Mouse (Mus musculus): ENCODE data around the gene Nudt21.

Nudt21 gene

DNA sequence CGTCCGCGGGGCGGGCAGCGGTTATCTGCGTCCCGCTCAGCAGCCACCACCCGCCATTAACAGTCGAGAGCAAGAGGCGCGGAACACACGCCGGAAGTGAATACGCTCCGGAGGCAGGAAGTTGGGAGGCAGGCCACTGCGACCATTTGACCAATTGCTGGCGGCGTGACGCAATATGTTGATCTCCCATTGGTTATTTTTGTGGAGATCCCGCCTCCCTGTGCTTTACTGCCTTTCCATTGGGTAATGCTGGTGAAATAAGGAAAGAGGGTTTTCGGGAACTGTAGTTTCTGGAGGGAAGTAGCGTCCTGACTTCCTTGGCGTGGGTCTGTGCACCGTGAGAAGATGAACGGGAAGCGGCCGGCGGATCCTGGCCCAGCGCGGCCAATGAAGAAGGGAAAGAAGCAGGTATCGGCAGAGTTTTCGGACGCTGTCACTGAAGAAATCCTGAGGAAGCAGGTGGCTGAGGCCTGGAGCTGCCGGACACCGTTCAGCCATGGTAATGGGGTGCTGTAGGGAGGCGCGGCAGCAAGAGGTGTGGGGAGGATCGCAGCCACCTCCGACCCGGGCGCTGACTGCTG, at the start of gene Nudt21, which contains the start of gene Ogfod1:
Gene Nudt21 (minus strand): TSS at position 88 of the 581 bp plus-strand sequence.
Gene Ogfod1 (plus strand): TSS at position 255 of the 581 bp plus-strand sequence.
- peak; percentile 92 for DNase-seq

DNA sequence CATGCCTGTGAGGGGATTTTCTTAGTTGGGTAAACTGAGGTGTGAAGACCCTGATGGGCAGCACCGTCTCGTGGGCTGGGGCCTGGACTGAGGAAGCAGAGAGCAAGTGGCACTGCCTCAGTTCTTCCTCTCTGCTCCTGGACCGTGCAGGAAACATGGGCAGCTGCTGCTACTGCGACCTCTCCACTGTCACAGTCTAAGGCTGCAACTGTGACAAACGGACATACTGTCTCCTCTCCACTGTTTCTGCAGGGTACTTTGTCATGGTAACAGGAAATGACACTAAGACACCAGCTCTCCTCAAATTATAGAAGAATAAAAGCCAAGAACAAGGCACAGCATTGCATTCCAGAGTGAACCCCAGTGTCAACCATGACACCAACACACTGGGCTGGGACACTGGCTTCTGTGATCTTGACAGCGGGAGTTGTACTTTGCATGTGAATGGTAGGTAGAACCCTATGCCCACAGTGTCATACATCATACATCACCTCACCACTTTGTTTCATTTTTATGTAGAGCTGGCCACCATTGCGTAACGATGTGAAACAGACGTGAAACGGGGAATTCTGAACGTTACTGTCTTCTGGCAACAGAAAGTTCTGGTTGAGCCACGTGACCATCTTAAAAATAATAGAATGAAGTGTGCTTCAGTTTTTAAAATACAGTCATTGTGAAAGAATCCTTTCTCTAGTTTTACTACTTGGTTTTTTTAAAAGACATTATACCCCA, 39.8 kb upstream of the Nudt21 start:
- no peak for DNase-seq

DNA sequence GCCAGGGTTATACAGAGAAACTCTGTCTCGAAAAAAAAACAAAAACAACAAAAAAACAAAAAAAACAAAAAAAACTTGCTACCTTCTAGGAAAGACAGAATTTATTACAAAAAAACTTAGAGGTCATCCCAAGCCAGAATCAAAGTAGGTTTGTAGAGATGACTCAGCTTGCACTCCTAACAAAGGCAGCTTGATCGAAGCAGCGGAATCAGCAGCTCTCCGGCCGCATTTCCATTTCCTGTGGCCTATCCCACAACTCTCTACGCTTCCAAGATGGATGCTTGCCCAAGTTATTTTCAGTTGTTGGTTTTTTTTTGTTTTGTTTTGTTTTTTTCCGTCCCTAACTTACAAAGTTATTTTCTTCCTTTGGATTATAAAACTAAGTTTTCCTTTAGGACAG, 32.0 kb upstream of the Nudt21 start:
- DNase-seq = no peak

- DNase-seq = no peak
Measured at GRCm38 (mm10) chr8:94066121-94066863, 29.5 kb upstream of the Nudt21 start.

GRCm38 (mm10) chr8:94057157-94057854, 20.5 kb upstream of the Nudt21 start:
- DNase-seq = peak; percentile 32

DNA sequence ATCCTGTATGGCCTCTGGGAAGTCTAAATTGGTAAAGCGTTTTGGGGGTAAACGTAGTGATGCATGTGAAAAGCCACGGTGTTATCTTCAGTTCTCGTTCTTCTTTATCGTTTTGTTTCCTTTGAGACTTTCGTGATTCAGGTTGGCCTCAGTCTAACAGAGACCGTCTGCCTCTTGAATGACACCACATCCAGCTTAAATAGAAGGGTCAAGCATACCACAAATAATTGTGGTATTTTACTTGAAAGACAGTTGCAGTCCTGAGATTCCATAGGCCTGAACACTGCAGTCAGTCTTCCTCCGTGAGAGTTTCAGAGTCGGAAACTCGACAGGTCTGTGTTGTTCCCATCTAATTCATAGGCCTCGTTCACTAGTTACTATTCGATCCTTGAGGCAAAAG, 15.9 kb upstream of the Nudt21 start:
- no peak for DNase-seq

DNA sequence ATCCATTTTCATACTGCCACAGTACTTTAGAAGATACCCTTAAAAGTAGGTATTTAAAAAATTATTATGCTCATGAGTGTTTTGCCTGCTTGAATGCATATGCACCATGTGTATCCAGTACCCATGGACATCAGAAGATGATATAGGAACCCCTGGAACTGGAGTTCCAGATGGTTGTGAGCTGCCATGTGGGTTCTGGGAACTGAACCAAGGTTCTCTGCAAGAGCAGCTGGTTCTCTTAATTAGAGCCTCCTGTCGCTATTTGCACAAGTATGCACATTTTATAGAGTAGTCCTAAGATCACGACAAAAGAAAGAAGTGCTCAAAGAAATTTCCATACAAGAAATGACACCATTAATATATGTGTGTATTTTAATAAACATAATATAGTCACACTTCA, 11.0 kb upstream of the Nudt21 start:
- DNase-seq = no peak

- DNase-seq = no peak
Measured at GRCm38 (mm10) chr8:94037806-94038205, 975 bp upstream of the Nudt21 start.

DNA sequence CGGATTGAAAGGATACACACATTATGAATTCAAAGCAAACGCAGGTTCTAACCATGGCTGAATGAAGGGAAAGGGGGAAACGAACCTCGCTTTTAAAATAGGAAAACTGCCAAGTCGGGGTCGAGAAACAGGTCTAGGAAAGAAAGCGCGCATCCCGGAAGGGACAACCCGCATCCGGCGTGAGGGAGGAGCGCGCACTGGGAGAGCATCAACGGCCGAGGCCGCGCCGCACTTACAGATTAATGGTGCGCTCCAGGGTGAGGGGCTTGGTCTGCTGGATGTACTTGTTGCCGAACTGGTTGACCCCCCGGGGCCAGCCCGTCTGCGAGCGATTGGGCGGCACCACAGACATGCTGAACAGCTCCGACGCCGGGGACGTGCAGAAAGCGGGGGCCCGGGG, 290 bp downstream of the Nudt21 start:
- DNase-seq = peak; percentile 59

DNA sequence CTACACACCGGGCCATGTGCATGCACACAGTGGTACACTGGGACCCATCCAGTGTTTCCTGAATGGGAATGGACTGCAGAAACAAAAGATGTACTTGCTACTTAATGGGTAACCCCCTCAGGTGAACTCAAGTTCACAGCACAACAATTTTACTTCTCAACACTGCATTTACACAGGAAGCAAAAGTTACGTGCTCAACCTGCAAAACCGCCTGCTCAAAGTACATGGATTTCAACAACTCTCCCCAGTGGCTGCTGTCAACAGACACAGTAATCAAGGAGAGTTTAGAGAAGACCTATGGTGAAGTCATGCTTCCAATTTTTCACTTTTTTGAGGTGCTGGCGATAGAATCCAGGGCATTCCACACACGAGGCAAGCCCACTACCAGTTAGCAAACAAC, 1.6 kb downstream of the Nudt21 start:
- no peak for DNase-seq

- DNase-seq = no peak
Measured at GRCm38 (mm10) chr8:94033601-94034000, 3.2 kb downstream of the Nudt21 start.

DNA sequence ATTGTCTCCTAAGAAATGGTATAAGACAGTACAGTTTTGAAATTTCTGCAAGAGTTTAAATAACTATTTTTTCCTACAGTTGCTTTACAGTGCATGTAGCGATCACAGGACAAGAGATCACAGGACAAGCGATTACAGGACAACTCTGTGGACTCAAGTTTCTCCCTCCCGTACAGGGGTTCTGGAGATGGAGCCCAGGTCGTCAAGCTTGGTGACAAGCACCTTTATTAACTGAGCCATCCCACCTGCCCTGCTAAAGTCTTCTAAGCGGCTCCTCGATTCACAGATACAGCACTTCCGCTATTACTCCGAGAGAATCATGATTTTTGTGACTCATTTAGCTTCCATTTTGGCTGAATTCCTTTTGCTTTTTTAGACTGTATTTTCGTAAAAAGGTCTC, 7.1 kb downstream of the Nudt21 start:
- DNase-seq = no peak

DNA sequence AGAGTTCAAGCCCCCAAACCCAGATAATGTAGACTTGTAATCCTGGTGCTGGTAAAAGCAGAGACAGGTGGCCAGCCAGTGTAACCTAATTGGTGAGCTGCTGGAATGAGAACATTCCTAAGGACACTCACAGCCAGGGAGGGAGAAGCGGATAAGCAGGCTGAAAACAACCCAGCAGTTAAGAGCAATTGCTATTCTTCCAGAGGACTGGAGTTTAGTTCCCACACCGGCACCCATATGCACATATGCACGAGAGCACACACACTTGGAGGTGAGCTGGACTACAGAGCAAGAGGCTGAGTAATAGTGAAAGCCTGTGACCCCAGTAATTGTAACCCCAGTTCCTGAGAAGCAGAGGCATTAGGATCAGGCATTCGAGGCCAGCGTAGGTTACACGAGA, 12.9 kb downstream of the Nudt21 start:
- no peak for DNase-seq

DNA sequence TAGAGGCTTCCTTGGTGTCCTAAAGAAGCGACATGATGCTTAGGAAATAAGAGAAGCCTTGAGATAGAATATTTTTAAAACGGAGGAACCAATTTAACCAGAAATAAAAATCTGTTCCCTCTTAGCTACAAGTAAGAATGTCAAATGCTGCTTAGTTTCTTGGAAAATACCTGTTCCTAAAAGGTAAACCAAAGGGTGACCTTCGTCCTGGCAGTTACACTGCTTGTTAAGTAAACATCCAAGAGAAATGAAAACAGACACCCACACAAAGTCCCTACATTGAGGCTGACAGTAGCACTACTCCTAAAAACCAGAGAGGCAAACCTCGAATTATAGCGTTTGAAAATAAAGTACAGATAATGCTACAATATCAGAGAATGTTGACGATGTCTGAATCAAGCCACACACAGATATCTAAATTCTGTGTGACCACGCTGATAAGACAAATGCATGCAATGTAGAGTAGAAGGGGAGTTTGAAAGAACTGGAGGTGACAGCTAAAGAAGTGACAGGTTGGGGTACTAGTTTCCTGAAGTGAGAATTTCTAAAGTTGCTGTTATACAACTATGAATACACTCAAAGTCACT, 23.7 kb downstream of the Nudt21 start:
- no peak for DNase-seq

DNA sequence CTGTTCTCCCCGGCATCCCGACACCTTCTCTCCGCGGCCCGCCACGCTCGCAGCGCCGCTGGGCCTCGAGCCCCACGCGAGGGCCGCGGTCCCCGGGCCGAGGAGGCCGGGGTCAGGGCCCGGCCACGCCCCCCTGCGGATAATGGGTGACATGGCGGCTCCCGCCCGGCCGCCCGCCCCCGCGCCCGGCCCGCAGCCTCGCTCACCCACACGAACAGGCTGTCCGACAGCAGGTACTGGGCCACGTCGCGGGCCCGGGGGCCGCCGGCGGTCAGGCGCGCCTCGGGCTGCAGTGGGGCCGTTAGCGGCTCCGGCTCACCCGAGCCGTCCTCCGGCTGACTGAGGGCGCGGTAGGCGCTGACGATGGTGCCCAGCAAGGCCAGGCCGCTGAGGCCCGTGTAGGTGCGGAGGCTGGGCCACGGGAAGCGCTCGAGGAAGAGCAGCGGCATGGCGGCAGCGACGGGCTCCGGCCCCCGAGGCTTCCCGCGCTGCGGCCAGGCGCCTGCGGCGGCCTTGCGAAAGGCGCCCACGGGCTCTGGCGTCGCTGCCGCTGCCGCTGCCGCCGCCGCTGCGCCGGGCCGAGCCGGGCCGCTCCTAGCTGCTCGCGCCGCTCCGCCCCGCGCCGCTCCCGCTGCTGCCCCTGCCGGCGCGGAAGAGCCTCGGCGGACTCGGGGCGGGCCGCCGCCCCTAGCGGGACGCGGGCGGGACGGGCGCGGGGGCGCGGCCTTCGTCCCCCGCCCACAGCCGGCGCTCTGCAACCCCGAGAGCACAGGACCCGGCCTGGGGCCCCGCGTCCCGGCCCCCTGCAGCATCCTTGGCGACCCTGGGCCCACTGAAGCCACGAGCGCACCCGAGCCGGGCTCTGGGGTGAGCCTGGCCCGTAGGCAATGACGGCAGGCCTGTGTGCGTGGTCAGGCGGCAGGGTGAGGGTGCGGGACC, 24.5 kb downstream of the Nudt21 start, which contains the start of gene Amfr:
Gene Amfr (minus strand): TSS at position 830 of the 939 bp plus-strand sequence.
- peak; percentile 67 for DNase-seq

GRCm38 (mm10) chr8:94011076-94012012, 25.5 kb downstream of the Nudt21 start:
- no peak for DNase-seq

DNA sequence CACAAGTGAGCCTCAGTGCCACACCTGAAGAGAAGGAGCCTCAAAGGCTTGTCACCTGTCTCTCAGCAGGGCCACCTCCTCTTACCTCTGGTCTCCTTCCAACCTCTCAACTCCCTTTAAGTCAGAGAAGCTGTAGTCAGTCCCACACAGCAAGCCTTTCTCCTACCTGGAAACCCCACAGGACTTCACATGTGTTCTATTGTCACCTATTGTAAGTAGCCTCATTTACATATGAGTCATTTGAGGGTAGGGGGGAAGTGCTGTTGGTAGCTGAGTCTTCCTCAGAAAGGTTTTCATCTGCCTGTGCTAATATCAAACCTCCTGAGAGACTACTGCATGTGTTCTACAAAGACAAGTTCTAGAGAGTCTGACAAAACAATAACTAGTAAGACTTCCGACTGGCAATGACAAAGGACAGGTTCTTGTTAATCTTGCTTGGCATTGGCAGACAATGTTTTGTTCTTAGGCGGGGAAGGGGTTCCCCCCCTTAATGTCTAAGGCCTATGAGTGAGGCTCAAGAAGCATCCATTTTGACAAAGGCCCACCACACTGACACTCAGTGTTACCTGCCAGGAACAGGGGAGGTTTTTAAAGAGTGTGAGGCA, 26.6 kb downstream of the Nudt21 start:
- DNase-seq = no peak

DNA sequence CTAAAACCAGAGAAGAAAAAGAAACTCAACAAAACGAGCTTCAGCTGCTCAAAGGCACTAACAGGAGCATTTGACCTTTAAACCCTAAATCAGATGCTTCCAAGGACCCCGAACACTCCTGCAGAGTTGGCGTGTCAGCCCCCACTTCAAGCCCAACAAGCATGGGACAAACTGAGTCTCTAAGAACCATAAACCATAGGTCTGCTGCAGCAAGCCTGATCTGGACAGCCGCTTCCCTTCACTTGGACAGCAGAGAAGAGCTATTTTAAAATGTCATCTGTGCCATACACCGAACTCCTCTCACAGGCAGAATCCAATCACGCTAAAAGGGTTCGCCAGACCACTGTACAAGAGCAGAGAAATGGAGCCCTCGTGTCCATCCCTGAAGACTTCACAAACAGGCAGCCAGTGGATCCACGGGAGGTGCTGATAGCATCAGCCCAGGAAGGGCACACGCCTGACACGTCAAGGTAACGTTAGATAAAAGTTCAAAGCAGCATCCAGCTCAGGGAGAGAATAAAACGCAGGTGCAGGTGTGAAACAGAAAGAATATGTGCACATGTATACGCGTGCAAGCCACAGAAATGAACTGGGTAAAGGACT, 27.5 kb downstream of the Nudt21 start:
- DNase-seq = no peak

- DNase-seq = no peak
Measured at GRCm38 (mm10) chr8:94004139-94004538, 32.7 kb downstream of the Nudt21 start.

- DNase-seq = no peak
Measured at GRCm38 (mm10) chr8:93998961-93999360, 37.9 kb downstream of the Nudt21 start.
